Mouse (Mus musculus) thymus, postnatal 4 days (tissue): Measurements from ENCODE around the gene Slc24a3.

Experiments
- DNase-seq: peaks from one replicate; pipeline ENCODE4 v3.0.0; 2021

Gene Slc24a3

GRCm38 (mm10) chr2:145370795-145371194, 203.2 kb downstream of the Slc24a3 start:
- no peak for DNase-seq

DNA sequence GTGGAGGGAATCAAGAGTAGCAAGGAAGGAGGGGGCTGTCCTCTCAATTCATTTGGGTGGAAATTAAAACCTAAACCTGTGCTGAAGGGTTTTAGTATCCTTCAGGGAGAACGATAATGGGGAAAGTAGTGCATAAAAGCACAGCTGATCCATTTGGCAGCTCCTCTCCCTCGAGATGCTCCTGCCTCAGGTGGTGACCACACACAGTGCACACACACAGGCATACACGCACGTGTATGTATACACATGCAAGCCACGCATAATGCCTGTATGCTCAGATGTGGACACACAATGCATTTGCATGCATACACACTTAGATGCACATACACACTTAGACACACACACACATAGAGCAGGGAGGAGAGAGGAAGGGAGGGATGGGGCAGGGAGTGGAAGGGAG, 206.2 kb downstream of the Slc24a3 start:
- DNase-seq, result no peak

DNA sequence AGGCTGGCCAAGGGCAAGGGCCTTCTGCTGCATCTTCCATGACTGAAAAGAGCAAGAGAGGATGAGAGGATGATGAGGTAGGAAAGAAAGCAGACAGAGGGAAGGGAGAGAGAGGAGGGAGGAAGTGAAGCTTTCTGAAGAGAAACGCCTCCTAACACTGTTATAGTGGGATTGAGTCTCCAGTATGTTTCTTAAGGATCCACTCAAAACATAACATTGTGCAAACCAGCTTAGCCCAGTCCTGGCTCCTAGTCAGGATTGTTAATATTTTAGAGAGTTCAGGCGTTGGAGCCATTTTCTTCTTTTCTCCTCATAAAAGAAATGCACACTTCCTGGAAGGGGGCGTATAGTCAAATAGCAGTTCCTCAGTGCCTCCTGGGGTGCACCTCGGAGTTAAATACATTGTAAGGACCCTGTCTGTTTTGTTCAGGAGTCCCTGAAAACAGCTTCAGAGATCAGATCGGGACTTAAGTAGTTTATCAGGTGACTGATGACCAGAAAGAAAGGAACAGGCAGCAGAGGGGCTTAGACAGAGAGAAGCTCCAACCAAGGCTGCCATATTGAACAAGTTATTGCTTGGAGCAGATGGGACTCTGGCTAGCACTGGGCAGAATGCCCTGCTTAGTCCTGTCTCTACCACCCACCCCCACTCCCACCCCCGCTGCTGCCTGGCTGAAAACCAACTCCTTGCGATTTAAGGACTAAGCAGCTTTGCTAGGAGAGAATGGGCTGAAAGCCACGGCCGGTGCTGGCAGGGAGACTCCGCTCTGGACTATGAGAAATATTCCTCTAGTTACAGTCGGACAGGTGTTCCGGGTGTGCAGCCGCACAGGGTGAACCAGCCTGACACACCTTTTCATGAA, 215.6 kb downstream of the Slc24a3 start:
- DNase-seq, result no peak

DNA sequence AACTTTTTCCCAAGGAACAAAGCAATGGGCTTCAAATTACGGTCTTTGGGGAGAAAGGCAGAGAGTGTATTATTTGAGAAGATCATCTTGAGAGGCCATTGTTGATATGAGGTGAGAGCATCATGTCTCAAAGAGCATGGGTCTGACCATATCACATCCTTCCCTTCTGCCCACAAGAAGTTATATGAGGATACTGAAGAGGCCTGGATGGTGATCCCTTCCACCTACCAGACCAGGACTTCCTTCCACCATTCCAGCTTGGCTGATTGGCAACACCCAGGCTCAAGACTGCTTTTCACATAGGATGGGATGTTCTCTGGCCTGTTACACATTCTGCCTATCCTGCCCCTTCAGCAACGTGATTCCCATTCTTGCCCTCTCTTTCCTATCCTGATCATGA, 216.7 kb downstream of the Slc24a3 start:
- DNase-seq, result no peak

GRCm38 (mm10) chr2:145385220-145385619, 217.7 kb downstream of the Slc24a3 start:
- DNase-seq, result no peak

DNA sequence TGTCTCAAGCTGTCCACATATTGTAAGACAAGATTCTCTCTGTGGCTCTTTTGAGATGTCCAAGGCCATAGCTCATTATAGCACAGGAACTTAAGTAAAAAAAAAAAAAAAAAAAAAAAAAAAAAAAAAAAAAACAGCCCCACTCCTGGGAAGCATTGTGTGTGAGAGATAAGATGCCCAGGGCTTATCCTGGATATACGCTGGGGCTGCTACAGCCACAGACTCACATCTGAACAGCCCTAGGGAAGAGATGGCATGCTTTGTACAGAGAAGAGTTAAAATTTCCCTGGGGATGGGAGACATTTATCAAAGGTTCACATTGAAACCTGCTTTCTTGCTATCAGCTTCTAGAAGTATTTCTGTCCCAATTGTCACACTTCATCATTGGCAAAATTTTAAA, 218.2 kb downstream of the Slc24a3 start:
- DNase-seq, result no peak

DNA sequence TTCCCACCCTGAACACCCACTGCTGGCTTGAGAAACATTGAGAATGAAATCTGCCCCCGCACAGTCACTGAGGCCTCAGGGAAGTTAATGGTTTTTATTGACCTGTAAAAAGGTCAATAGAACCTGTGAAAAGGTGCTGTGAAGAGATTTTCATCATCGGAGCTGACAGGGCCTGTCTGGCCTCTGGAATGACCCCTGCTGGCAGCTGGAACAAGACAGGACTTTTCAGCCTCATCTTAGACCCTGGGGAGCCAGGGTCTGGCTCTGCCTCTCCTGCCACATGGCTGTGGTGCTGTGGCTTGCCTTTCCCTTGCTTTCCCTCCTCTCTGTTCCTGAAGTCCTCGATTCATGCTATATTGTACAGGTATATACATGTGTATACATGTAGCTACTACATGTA, 228.2 kb downstream of the Slc24a3 start:
- no peak for DNase-seq

DNA sequence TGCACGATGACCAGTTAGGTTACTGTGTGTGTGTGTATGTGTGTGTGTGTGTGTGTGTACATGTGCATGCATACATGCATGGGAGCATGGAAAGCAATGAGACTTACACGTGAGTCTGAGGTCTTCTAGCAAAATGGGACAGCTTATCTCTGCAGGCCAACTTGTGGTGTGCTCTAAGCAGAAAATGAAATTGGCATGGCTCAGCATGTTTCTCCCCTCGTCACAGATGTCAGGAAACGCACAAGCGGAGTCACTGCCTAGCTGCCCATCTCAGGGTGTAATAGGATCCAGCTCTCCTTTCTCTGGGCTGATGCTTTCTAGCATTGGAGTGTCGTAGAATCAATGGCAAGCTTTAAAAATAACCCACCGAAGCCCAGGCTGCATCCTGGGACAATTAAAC, 229.0 kb downstream of the Slc24a3 start:
- DNase-seq, result no peak

DNA sequence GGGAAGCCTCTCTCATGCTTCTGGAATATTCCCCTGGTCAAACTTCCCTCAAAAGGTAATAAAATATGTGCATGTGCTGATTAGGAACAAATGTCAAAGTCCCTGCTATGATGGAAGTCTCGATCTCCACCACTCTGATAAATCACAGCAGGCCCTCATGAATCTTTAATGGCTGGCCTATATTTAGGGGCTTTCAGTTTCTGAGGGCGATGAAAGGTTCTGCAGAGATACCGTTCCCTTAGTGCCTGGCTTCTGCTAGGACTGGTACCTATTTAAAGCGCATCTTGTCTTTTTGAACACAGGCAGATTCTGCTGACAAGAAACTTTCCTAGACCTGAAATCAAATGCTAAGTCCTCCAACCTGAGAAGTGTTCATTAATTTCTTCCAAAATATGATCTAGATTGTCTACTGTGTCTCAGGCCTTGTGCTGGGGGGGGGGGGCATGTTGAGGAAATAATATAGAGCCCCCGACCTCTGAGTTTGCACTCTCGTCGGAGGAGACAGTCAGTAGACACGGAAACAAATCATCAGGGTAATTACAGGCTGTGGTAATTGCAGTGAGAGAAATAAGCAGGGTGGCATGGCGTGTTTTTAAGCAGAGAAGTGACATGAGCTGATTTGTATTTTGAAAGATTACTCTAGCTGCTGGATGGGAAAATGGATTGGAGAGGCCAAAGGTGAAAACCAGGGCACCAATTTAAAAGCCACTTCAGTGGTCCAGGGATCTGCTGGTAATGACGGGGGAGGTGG, 230.1 kb downstream of the Slc24a3 start:
- no peak for DNase-seq

- no peak for DNase-seq
Observed at GRCm38 (mm10) chr2:145401240-145401805, 233.8 kb downstream of the Slc24a3 start.

DNA sequence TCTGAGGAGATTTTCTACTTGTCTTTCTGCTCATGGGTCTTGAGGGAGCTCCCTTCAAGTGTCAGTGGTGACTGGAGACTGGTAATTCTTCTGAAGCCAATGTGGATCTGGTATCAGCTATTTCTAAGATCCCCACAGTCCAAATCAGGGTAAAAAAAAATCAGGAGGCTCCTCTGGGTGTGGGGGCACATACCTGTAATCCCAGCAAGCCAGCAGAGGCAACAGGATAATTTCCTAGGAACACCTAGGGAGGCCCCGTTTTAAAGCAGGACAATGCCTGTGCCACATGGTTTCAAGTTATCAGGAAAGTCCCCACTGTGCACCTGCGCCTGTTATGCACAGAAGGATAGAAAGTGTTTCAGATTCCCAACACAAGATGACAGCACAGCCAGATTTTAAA, 234.4 kb downstream of the Slc24a3 start:
- DNase-seq, result no peak

DNA sequence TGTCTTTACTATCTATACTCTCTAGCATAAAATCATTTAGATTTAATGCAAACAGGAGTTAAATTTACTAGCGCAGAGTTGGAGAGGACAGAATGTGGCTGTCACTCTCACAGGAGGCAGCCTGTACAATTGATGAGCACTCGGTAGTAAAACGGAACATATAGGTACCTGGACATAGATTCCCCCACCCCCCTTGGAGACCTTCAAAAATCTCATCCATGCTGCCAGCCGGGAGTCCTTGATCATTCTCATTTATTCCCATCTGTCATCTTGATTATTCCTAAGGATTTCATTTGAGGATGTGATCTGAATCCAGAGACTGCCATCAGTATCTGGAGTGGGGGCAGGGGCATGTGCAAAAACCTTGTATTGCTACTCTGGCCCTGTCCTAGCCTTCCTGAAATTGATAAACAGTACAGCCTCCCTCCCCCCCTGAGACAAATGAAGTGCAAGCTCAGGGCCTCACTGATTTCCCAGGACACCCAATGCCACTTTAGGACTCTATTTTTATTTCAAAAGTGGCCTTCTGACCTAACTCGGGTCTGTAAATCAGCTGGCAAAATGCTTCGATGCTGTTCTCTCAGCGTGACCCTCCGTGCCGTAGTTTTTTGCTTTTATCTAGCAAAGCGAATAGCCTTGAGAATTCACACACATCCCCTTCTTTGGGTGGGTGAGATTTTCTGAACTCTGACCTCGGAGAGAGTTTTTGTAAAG, 237.4 kb downstream of the Slc24a3 start:
- no peak for DNase-seq

DNA sequence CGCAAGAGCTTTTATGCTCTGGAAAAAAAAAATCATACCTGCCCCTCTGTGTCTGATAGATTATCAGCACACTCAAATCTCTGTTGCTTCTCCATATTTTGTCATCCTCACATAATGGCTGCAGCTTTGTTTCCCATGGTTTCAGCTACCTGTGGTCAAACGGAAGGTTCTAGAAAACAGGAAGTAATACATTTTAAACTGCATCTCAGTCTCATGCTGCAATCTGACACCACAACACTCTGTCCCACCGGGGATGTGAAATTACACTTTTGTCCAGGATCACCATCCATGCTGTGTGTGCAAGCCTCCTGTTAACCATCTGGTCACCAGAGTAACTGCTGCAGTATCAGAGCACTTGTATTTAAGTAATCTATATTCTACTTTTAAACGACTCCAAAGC, 238.2 kb downstream of the Slc24a3 start:
- DNase-seq, result no peak

GRCm38 (mm10) chr2:145417738-145418137, 250.2 kb downstream of the Slc24a3 start:
- no peak for DNase-seq

- DNase-seq, result no peak
Observed at GRCm38 (mm10) chr2:145419078-145419477, 251.5 kb downstream of the Slc24a3 start.

DNA sequence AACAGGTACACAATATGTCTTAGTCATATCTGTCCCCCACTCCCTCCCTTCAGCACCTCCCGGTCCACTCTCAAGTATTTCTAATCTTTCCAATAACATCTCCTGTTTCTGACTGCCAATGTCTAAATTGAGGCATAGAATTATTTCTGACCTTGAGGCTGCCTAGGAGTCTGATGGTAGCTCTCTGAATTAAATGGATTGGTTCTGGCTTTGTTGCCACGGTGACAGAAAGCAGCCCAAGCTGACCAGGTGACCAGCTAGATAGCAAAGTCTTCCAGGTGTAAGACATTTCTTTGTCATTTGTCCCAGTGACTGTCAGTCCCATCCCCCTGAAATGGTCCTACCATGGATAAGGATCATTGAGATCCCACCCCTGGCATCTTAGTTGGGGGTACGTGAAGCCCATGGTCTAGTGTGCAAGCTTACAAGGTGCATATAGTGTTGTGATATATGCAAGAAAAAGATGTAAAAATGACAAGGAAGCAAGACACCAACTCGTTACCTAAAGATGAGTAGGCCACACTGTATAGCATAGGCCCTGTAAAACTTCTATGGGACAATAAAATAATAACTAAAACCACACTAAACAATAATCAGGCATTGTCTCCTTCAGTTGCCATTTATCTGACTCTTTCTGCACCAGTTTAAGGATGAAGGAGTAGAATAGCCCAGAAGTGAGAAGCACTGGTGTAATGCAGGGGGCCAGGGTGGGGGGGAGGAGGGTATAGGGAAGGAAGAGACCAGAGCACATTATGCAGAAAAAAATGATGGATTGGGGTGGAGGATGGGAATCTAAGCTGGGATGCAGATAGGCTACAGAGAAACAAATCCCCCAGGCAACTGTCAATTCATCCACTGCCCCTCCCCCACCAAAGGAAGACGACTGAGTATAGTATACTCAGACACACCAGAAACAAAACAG, 253.7 kb downstream of the Slc24a3 start:
- DNase-seq, result no peak

- no peak for DNase-seq
Observed at GRCm38 (mm10) chr2:145421889-145422212, 254.3 kb downstream of the Slc24a3 start.

DNA sequence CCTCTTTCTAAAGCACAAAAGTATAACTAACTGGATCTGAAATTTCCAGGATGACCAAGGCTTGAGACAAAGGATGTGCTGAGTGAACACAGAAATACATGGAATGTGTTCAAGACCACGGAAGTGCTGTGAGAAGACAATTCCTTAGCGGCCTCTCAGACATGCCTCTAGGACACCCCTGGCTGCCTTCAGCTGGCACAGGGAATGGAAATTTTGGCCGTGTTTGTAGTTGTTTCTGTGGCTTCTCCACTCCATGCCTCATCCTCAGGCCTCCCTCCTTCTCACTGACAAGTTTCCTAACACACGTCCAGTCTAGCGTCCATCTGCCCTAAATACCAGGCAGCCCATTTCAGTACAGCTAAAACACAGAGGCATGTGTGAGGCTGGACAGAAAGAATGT, 262.4 kb downstream of the Slc24a3 start:
- DNase-seq, result no peak

GRCm38 (mm10) chr2:145434068-145434467, 266.5 kb downstream of the Slc24a3 start:
- no peak for DNase-seq

- DNase-seq, result no peak
Observed at GRCm38 (mm10) chr2:145438336-145438735, 270.8 kb downstream of the Slc24a3 start.

GRCm38 (mm10) chr2:145439755-145440154, 272.2 kb downstream of the Slc24a3 start:
- DNase-seq, result no peak

GRCm38 (mm10) chr2:145457106-145457747, 289.7 kb downstream of the Slc24a3 start:
- DNase-seq, result no peak
